Mouse (Mus musculus) retina, adult 2 months (tissue): ENCODE measurements at regions not wholly inside any gene's neighbourhood (a gene's known extent, or its start where the extent isn't known, plus 50 kb on each side); places are given as distances from the start of the nearest gene placed in this dataset.
A peak's percentile ranks its signal among the peaks of the same experiment; 100 is the strongest.

Source experiments
- DNase-seq: peaks from one replicate; pipeline ENCODE4 v3.0.0-alpha.2; 2012; ENCODE audit warnings: low read depth, low spot score

GRCm38 (mm10) chr5:95864252-95864651, 88.5 kb downstream of the E330014E10Rik start:
- no peak for DNase-seq

GRCm38 (mm10) chr5:95864725-95865492, 89.1 kb downstream of the E330014E10Rik start:
- DNase-seq = no peak

- no peak for DNase-seq
Observed at GRCm38 (mm10) chr5:95865516-95865915, 89.7 kb downstream of the E330014E10Rik start.

- DNase-seq = no peak
Observed at GRCm38 (mm10) chr5:95866848-95867495, 89.8 kb upstream of the Cxcl13 start.

- no peak for DNase-seq
Observed at GRCm38 (mm10) chr5:95870336-95870845, 86.4 kb upstream of the Cxcl13 start.

- no peak for DNase-seq
Observed at GRCm38 (mm10) chr5:95874969-95875368, 81.8 kb upstream of the Cxcl13 start.

GRCm38 (mm10) chr5:95880914-95881313, 75.8 kb upstream of the Cxcl13 start:
- peak; percentile 20 for DNase-seq
